Mouse (Mus musculus) megakaryocyte-erythroid progenitor cell, adult 5-6 weeks (primary cell): Measurements from ENCODE around the gene Hist1h3c. TPM values are rescaled to one million over a fixed set of nuclear protein-coding genes. Genes with fewer than 3 reads are reported as not detected.

Source experiments
- total RNA-seq, 2 experiments: library from RNA; stranded (forward) in 1 of 2; stranded (reverse) in 1 of 2; fragments of 200-1000, 215-1000 nt in 1 of 2; fragments of >200 nt in 1 of 2; fragmentation: Nextera tagmentation in 1 of 2; gene quantifications; 2 replicates each; pipeline ENCODE4 v1.2.3; 2014 to 2017

The Hist1h3c gene
- total RNA-seq, 2 experiments from 2014 or later: 81.7 to 555 TPM

Other genes with a start within 250 kb of the Hist1h3c start
Only the 30 nearest of the 37 such genes appear.
- 29.5 and 42.3 TPM in 2 replicates for gene Hist1h1d, start 192.3 kb downstream of the Hist1h3c start, total RNA-seq (2014; fragmentation: Nextera tagmentation)
- gene Hist1h1d, start 192.3 kb downstream of the Hist1h3c start, total RNA-seq (2017): 81.4 and 84.0 TPM in 2 replicates
- 124 and 193 TPM in 2 replicates for gene Hist1h3e, start 183.2 kb downstream of the Hist1h3c start, total RNA-seq (2014; fragmentation: Nextera tagmentation)
- gene Hist1h3e, start 183.2 kb downstream of the Hist1h3c start, total RNA-seq (2017): 254 and 322 TPM in 2 replicates
- gene Hist1h2ae, start 174.4 kb downstream of the Hist1h3c start, total RNA-seq (2014; fragmentation: Nextera tagmentation): 5.7 and 12.6 TPM in 2 replicates
- 237 and 359 TPM in 2 replicates for gene Hist1h2ae, start 174.4 kb downstream of the Hist1h3c start, total RNA-seq (2017)
- 386 and 627 TPM in 2 replicates for gene Hist1h2bg, start 174.2 kb downstream of the Hist1h3c start, total RNA-seq (2014; fragmentation: Nextera tagmentation)
- gene Hist1h2bg, start 174.2 kb downstream of the Hist1h3c start, total RNA-seq (2017): 891 and 1,210 TPM in 2 replicates
- gene Hist1h2bf, start 171.4 kb downstream of the Hist1h3c start, total RNA-seq (2014; fragmentation: Nextera tagmentation): 342 and 512 TPM in 2 replicates
- 329 and 662 TPM in 2 replicates for gene Hist1h2bf, start 171.4 kb downstream of the Hist1h3c start, total RNA-seq (2017)
- gene Hist1h2ad, start 171.2 kb downstream of the Hist1h3c start, total RNA-seq (2014; fragmentation: Nextera tagmentation): 1.4 and 11.1 TPM in 2 replicates
- gene Hist1h2ad, start 171.2 kb downstream of the Hist1h3c start, total RNA-seq (2017): 1,263 and 1,317 TPM in 2 replicates
- gene Hist1h3d, start 169.8 kb downstream of the Hist1h3c start, total RNA-seq (2014; fragmentation: Nextera tagmentation): 123 and 185 TPM in 2 replicates
- gene Hist1h3d, start 169.8 kb downstream of the Hist1h3c start, total RNA-seq (2017): 84.0 and 189 TPM in 2 replicates
- gene Hist1h4d, start 164.0 kb downstream of the Hist1h3c start, total RNA-seq (2014; fragmentation: Nextera tagmentation): 470 and 507 TPM in 2 replicates
- gene Hist1h4d, start 164.0 kb downstream of the Hist1h3c start, total RNA-seq (2017): 756 and 1,171 TPM in 2 replicates
- 26.9 and 37.8 TPM in 2 replicates for gene Hist1h2be, start 124.5 kb downstream of the Hist1h3c start, total RNA-seq (2014; fragmentation: Nextera tagmentation)
- 47.9 and 73.4 TPM in 2 replicates for gene Hist1h2be, start 124.5 kb downstream of the Hist1h3c start, total RNA-seq (2017)
- 289 and 399 TPM in 2 replicates for gene Hist1h1e, start 123.0 kb downstream of the Hist1h3c start, total RNA-seq (2014; fragmentation: Nextera tagmentation)
- 199 and 265 TPM in 2 replicates for gene Hist1h1e, start 123.0 kb downstream of the Hist1h3c start, total RNA-seq (2017)
- 3.8 and 6.0 TPM in 2 replicates for gene Hist1h2ac, start 61.7 kb downstream of the Hist1h3c start, total RNA-seq (2014; fragmentation: Nextera tagmentation)
- 56.0 and 87.4 TPM in 2 replicates for gene Hist1h2ac, start 61.7 kb downstream of the Hist1h3c start, total RNA-seq (2017)
- gene Hist1h2bc, start 61.4 kb downstream of the Hist1h3c start, total RNA-seq (2014; fragmentation: Nextera tagmentation): 74.9 and 133 TPM in 2 replicates
- gene Hist1h2bc, start 61.4 kb downstream of the Hist1h3c start, total RNA-seq (2017): 136 and 209 TPM in 2 replicates
- gene Hist1h1t, start 49.8 kb downstream of the Hist1h3c start, total RNA-seq (2014; fragmentation: Nextera tagmentation): 1.3 TPM in 1 of 2 replicates, not detected in the other
- gene Hist1h1t, start 49.8 kb downstream of the Hist1h3c start, total RNA-seq (2017): 1.3 TPM in 1 of 2 replicates, not detected in the other
- gene Hist1h4c, start 47.1 kb downstream of the Hist1h3c start, total RNA-seq (2014; fragmentation: Nextera tagmentation): 153 and 163 TPM in 2 replicates
- gene Hist1h4c, start 47.1 kb downstream of the Hist1h3c start, total RNA-seq (2017): 166 and 397 TPM in 2 replicates
- gene Hfe, start 34.7 kb downstream of the Hist1h3c start, total RNA-seq (2014; fragmentation: Nextera tagmentation): not detected in 2 replicates
- 0.27 and 1.9 TPM in 2 replicates for gene Hfe, start 34.7 kb downstream of the Hist1h3c start, total RNA-seq (2017)
- gene Hist1h1c, start 6.8 kb downstream of the Hist1h3c start, total RNA-seq (2014; fragmentation: Nextera tagmentation): 152 and 164 TPM in 2 replicates
- gene Hist1h1c, start 6.8 kb downstream of the Hist1h3c start, total RNA-seq (2017): 474 and 577 TPM in 2 replicates
- gene Hist1h2bb, start 1.1 kb upstream of the Hist1h3c start, total RNA-seq (2014; fragmentation: Nextera tagmentation): 322 and 625 TPM in 2 replicates
- 4,065 and 6,565 TPM in 2 replicates for gene Hist1h2bb, start 1.1 kb upstream of the Hist1h3c start, total RNA-seq (2017)
- 69.7 and 80.3 TPM in 2 replicates for gene Hist1h2ab, start 5.5 kb upstream of the Hist1h3c start, total RNA-seq (2014; fragmentation: Nextera tagmentation)
- 1,316 and 2,308 TPM in 2 replicates for gene Hist1h2ab, start 5.5 kb upstream of the Hist1h3c start, total RNA-seq (2017)
- 324 and 486 TPM in 2 replicates for gene Hist1h3b, start 6.7 kb upstream of the Hist1h3c start, total RNA-seq (2014; fragmentation: Nextera tagmentation)
- 276 and 731 TPM in 2 replicates for gene Hist1h3b, start 6.7 kb upstream of the Hist1h3c start, total RNA-seq (2017)
- gene Hist1h4b, start 11.4 kb upstream of the Hist1h3c start, total RNA-seq (2014; fragmentation: Nextera tagmentation): 164 and 186 TPM in 2 replicates
- 396 and 733 TPM in 2 replicates for gene Hist1h4b, start 11.4 kb upstream of the Hist1h3c start, total RNA-seq (2017)
- gene Hist1h4a, start 15.6 kb upstream of the Hist1h3c start, total RNA-seq (2014; fragmentation: Nextera tagmentation): 58.4 and 68.4 TPM in 2 replicates
- 328 and 432 TPM in 2 replicates for gene Hist1h4a, start 15.6 kb upstream of the Hist1h3c start, total RNA-seq (2017)
- gene Hist1h3a, start 16.8 kb upstream of the Hist1h3c start, total RNA-seq (2014; fragmentation: Nextera tagmentation): 67.8 and 132 TPM in 2 replicates
- gene Hist1h3a, start 16.8 kb upstream of the Hist1h3c start, total RNA-seq (2017): 285 and 495 TPM in 2 replicates
- 324 and 695 TPM in 2 replicates for gene Hist1h1a, start 18.1 kb upstream of the Hist1h3c start, total RNA-seq (2014; fragmentation: Nextera tagmentation)
- gene Hist1h1a, start 18.1 kb upstream of the Hist1h3c start, total RNA-seq (2017): 1,816 and 2,974 TPM in 2 replicates
- not detected in 2 replicates for gene Trim38, start 24.3 kb upstream of the Hist1h3c start, total RNA-seq (2014; fragmentation: Nextera tagmentation)
- gene Trim38, start 24.3 kb upstream of the Hist1h3c start, total RNA-seq (2017): not detected in 2 replicates
- gene Slc17a2, start 61.4 kb upstream of the Hist1h3c start, total RNA-seq (2014; fragmentation: Nextera tagmentation): not detected in 2 replicates
- not detected in 2 replicates for gene Slc17a2, start 61.4 kb upstream of the Hist1h3c start, total RNA-seq (2017)
- gene Slc17a3, start 93.8 kb upstream of the Hist1h3c start, total RNA-seq (2014; fragmentation: Nextera tagmentation): not detected in 2 replicates
- not detected in 2 replicates for gene Slc17a3, start 93.8 kb upstream of the Hist1h3c start, total RNA-seq (2017)
- not detected in 2 replicates for gene Slc17a1, start 122.1 kb upstream of the Hist1h3c start, total RNA-seq (2014; fragmentation: Nextera tagmentation)
- gene Slc17a1, start 122.1 kb upstream of the Hist1h3c start, total RNA-seq (2017): not detected in 2 replicates
- gene Slc17a4, start 169.4 kb upstream of the Hist1h3c start, total RNA-seq (2014; fragmentation: Nextera tagmentation): 1.2 TPM in 2 replicates
- gene Slc17a4, start 169.4 kb upstream of the Hist1h3c start, total RNA-seq (2017): 1.0 and 1.3 TPM in 2 replicates
- gene Hist1h2ba, start 188.6 kb upstream of the Hist1h3c start, total RNA-seq (2014; fragmentation: Nextera tagmentation): not detected in 2 replicates
- gene Hist1h2ba, start 188.6 kb upstream of the Hist1h3c start, total RNA-seq (2017): not detected in 2 replicates
- gene Hist1h2aa, start 188.9 kb upstream of the Hist1h3c start, total RNA-seq (2014; fragmentation: Nextera tagmentation): not detected in 2 replicates
- not detected in 2 replicates for gene Hist1h2aa, start 188.9 kb upstream of the Hist1h3c start, total RNA-seq (2017)